Mouse (Mus musculus): ENCODE results near the gene Olfr771. TPM values are rescaled to one million over a fixed set of nuclear protein-coding genes. Genes with fewer than 3 reads are reported as not detected.
"Not testable (repeated sequence)": the region's sequence is repeated elsewhere in the genome, so short reads cannot be mapped to it uniquely, and the experiment has no call there.

The Olfr771 gene
- total RNA-seq (2015) (not detected in 2 replicates), total RNA-seq (2017) (not detected in 2 replicates)

- ATAC-seq (replicated peaks; ENCODE audit: poor library complexity) = no peak
These were observed at the start of gene Olfr771 for GRCm38 (mm10) chr10:129164651-129165050. Gene Olfr771, minus strand, starts transcription at chr10:129164751.

GRCm38 (mm10) chr10:129187319-129187718 is 22.8 kb upstream of the Olfr771 start, which contains the start of gene Olfr773:
Gene Olfr773, minus strand, starts transcription at chr10:129187419.
- not testable (repeated sequence) for ATAC-seq (replicated peaks; ENCODE audit: poor library complexity)

GRCm38 (mm10) chr10:129177821-129178220 is 13.3 kb upstream of the Olfr771 start, which contains the start of gene Olfr772:
Gene Olfr772, minus strand, starts transcription at chr10:129177921.
- ATAC-seq (replicated peaks; ENCODE audit: poor library complexity) = not testable (repeated sequence)

- no peak for ATAC-seq (replicated peaks; ENCODE audit: poor library complexity)
These were observed 25.7 kb downstream of the Olfr771 start, which contains the start of gene Olfr770 for GRCm38 (mm10) chr10:129138898-129139297. Gene Olfr770, minus strand, starts transcription at chr10:129138998.

- ATAC-seq (replicated peaks; ENCODE audit: poor library complexity) = no peak
These were observed 46.8 kb downstream of the Olfr771 start, which contains the start of gene Olfr769 for GRCm38 (mm10) chr10:129117761-129118160. Gene Olfr769, minus strand, starts transcription at chr10:129117861.

GRCm38 (mm10) chr10:129115146-129115545 is 49.4 kb downstream of the Olfr771 start:
- ATAC-seq (replicated peaks; ENCODE audit: poor library complexity) = peak; percentile 53

Other genes with a start within 250 kb of the Olfr771 start
- 0.90 and 15.7 TPM in 2 replicates for gene Rdh5, start 241.9 kb downstream of the Olfr771 start, total RNA-seq (2015)
- 0.79 and 2.9 TPM in 2 replicates for gene Rdh5, start 241.9 kb downstream of the Olfr771 start, total RNA-seq (2017)
- 103 and 133 TPM in 2 replicates for gene Bloc1s1, start 240.7 kb downstream of the Olfr771 start, total RNA-seq (2015)
- gene Bloc1s1, start 240.7 kb downstream of the Olfr771 start, total RNA-seq (2017) = 65.7 and 106 TPM in 2 replicates
- gene Itga7, start 230.9 kb downstream of the Olfr771 start, total RNA-seq (2015) = 0.15 TPM in 1 of 2 replicates, not detected in the other
- gene Itga7, start 230.9 kb downstream of the Olfr771 start, total RNA-seq (2017) = not detected in 2 replicates
- gene Mettl7b, start 203.8 kb downstream of the Olfr771 start, total RNA-seq (2015) = not detected in 2 replicates
- not detected in 2 replicates for gene Mettl7b, start 203.8 kb downstream of the Olfr771 start, total RNA-seq (2017)
- not detected in 2 replicates for gene Olfr9, start 175.3 kb downstream of the Olfr771 start, total RNA-seq (2015)
- not detected in 2 replicates for gene Olfr9, start 175.3 kb downstream of the Olfr771 start, total RNA-seq (2017)
- gene Olfr763, start 154.0 kb downstream of the Olfr771 start, total RNA-seq (2015) = not detected in 2 replicates
- not detected in 2 replicates for gene Olfr763, start 154.0 kb downstream of the Olfr771 start, total RNA-seq (2017)
- gene Olfr764-ps1, start 124.9 kb downstream of the Olfr771 start, total RNA-seq (2015) = not detected in 2 replicates
- gene Olfr764-ps1, start 124.9 kb downstream of the Olfr771 start, total RNA-seq (2017) = not detected in 2 replicates
- gene Olfr765, start 114.8 kb downstream of the Olfr771 start, total RNA-seq (2015) = not detected in 2 replicates
- not detected in 2 replicates for gene Olfr765, start 114.8 kb downstream of the Olfr771 start, total RNA-seq (2017)
- not detected in 2 replicates for gene Olfr766-ps1, start 95.8 kb downstream of the Olfr771 start, total RNA-seq (2015)
- gene Olfr766-ps1, start 95.8 kb downstream of the Olfr771 start, total RNA-seq (2017) = not detected in 2 replicates
- gene Olfr767, start 81.8 kb downstream of the Olfr771 start, total RNA-seq (2015) = not detected in 2 replicates
- gene Olfr767, start 81.8 kb downstream of the Olfr771 start, total RNA-seq (2017) = not detected in 2 replicates
- gene Olfr768, start 65.4 kb downstream of the Olfr771 start, total RNA-seq (2015) = not detected in 2 replicates
- not detected in 2 replicates for gene Olfr768, start 65.4 kb downstream of the Olfr771 start, total RNA-seq (2017)
- gene Olfr769, start 46.9 kb downstream of the Olfr771 start, total RNA-seq (2015) = not detected in 2 replicates
- gene Olfr769, start 46.9 kb downstream of the Olfr771 start, total RNA-seq (2017) = not detected in 2 replicates
- not detected in 2 replicates for gene Olfr770, start 25.8 kb downstream of the Olfr771 start, total RNA-seq (2015)
- not detected in 2 replicates for gene Olfr770, start 25.8 kb downstream of the Olfr771 start, total RNA-seq (2017)
- not detected in 2 replicates for gene Olfr772, start 13.2 kb upstream of the Olfr771 start, total RNA-seq (2015)
- not detected in 2 replicates for gene Olfr772, start 13.2 kb upstream of the Olfr771 start, total RNA-seq (2017)
- gene Olfr773, start 22.7 kb upstream of the Olfr771 start, total RNA-seq (2015) = not detected in 2 replicates
- not detected in 2 replicates for gene Olfr773, start 22.7 kb upstream of the Olfr771 start, total RNA-seq (2017)
- gene Olfr774, start 71.5 kb upstream of the Olfr771 start, total RNA-seq (2015) = not detected in 2 replicates
- not detected in 2 replicates for gene Olfr774, start 71.5 kb upstream of the Olfr771 start, total RNA-seq (2017)
- not detected in 2 replicates for gene Olfr775, start 83.7 kb upstream of the Olfr771 start, total RNA-seq (2015)
- not detected in 2 replicates for gene Olfr775, start 83.7 kb upstream of the Olfr771 start, total RNA-seq (2017)
- gene Olfr776, start 94.4 kb upstream of the Olfr771 start, total RNA-seq (2015) = not detected in 2 replicates
- not detected in 2 replicates for gene Olfr776, start 94.4 kb upstream of the Olfr771 start, total RNA-seq (2017)
- not detected in 2 replicates for gene Olfr777, start 106.7 kb upstream of the Olfr771 start, total RNA-seq (2015)
- gene Olfr777, start 106.7 kb upstream of the Olfr771 start, total RNA-seq (2017) = not detected in 2 replicates
- gene Olfr780, start 153.4 kb upstream of the Olfr771 start, total RNA-seq (2015) = not detected in 2 replicates
- not detected in 2 replicates for gene Olfr780, start 153.4 kb upstream of the Olfr771 start, total RNA-seq (2017)
- not detected in 2 replicates for gene Olfr781, start 164.1 kb upstream of the Olfr771 start, total RNA-seq (2015)
- gene Olfr781, start 164.1 kb upstream of the Olfr771 start, total RNA-seq (2017) = not detected in 2 replicates
- not detected in 2 replicates for gene Olfr782, start 184.1 kb upstream of the Olfr771 start, total RNA-seq (2015)
- gene Olfr782, start 184.1 kb upstream of the Olfr771 start, total RNA-seq (2017) = not detected in 2 replicates
- 0.29 and 0.35 TPM in 2 replicates for gene Olfr784, start 219.3 kb upstream of the Olfr771 start, total RNA-seq (2015)
- gene Olfr784, start 219.3 kb upstream of the Olfr771 start, total RNA-seq (2017) = 0.04 TPM in 1 of 2 replicates, not detected in the other
- not detected in 2 replicates for gene Olfr785, start 240.7 kb upstream of the Olfr771 start, total RNA-seq (2015)
- gene Olfr785, start 240.7 kb upstream of the Olfr771 start, total RNA-seq (2017) = not detected in 2 replicates